Mouse (Mus musculus): ENCODE measurements around the gene Cep57. TPM values are rescaled to one million over a fixed set of nuclear protein-coding genes. Genes with fewer than 3 reads are reported as not detected.

The Cep57 gene
- total and polyA plus RNA-seq, 3 experiments: 98.7 to 142 (median 119) TPM

- Histone ChIP-seq H3K27me3 (ENCODE audit: control insufficient read depth in 1 of 2, insufficient read depth in 2 of 2, low read length in 2 of 2) (peaks cover 3 to 9% of the 10 kb centered on the region in 2 experiments; a peak in 3 of 4 replicates), H3K4me3 (ENCODE audit: control insufficient read depth in 1 of 2, insufficient read depth in 1 of 2, low read depth in 2 of 2, low read length in 2 of 2) (no peak overlapping the region), H3K9ac (ENCODE audit: control insufficient read depth, low read depth, low read length, poor library complexity, severe bottlenecking) (no peak overlapping the region), H3K9me3 (replicated peaks; ENCODE audit: insufficient read depth, low read length) (no peaks in the 10 kb centered on the region), H3K27ac (ENCODE audit: control insufficient read depth, low read depth, low read length) (no peak overlapping the region), H3K4me1 (ENCODE audit: control insufficient read depth in 1 of 2, insufficient read depth in 2 of 2, low read length in 2 of 2) (no peaks in the 10 kb centered on the region), H3K36me3 (ENCODE audit: control insufficient read depth in 1 of 2, insufficient read depth in 2 of 2, low read length in 2 of 2) (no peaks in the 10 kb centered on the region), H3K79me2 (ENCODE audit: control insufficient read depth, insufficient read depth, low read length, poor library complexity) (no peaks in the 10 kb centered on the region)
- TF ChIP-seq MYC (IDR thresholded peaks at IDR 0.05; ENCODE audit: low read depth, low read length) (no peak), POLR2AphosphoS2 (IDR thresholded peaks at IDR 0.05; ENCODE audit: low read length) (no peak)
- DNase-seq (ENCODE audit: low read depth, low spot score): no peak
Observed at GRCm38 (mm10) chr9:13856777-13857176, 29.9 kb upstream of the Cep57 start.

GRCm38 (mm10) chr9:13856247-13856646 is 29.3 kb upstream of the Cep57 start:
- Histone ChIP-seq H3K4me3 (ENCODE audit: control insufficient read depth in 1 of 2, insufficient read depth in 1 of 2, low read depth in 2 of 2, low read length in 2 of 2) (no peak overlapping the region), H3K27me3 (ENCODE audit: control insufficient read depth in 1 of 2, insufficient read depth in 2 of 2, low read length in 2 of 2) (peaks cover 3 to 5% of the 10 kb centered on the region in 2 experiments; a peak in 3 of 4 replicates), H3K27ac (ENCODE audit: control insufficient read depth, low read depth, low read length) (no peak overlapping the region), H3K9ac (ENCODE audit: control insufficient read depth, low read depth, low read length, poor library complexity, severe bottlenecking) (no peak overlapping the region), H3K9me3 (replicated peaks; ENCODE audit: insufficient read depth, low read length) (no peaks in the 10 kb centered on the region), H3K79me2 (ENCODE audit: control insufficient read depth, insufficient read depth, low read length, poor library complexity) (no peaks in the 10 kb centered on the region), H3K36me3 (ENCODE audit: control insufficient read depth in 1 of 2, insufficient read depth in 2 of 2, low read length in 2 of 2) (no peaks in the 10 kb centered on the region), H3K4me1 (ENCODE audit: control insufficient read depth in 1 of 2, insufficient read depth in 2 of 2, low read length in 2 of 2) (no peaks in the 10 kb centered on the region)
- DNase-seq (ENCODE audit: low read depth, low spot score): no peak
- TF ChIP-seq RCOR1 (IDR thresholded peaks at IDR 0.05; ENCODE audit: low read depth, low read length): no peak
- TF ChIP-seq ETS1 (IDR thresholded peaks at IDR 0.05; ENCODE audit: low read depth, low read length): no peak
- TF ChIP-seq MAFK (IDR thresholded peaks at IDR 0.05; ENCODE audit: borderline replicate concordance, low read depth, low read length): no peak
- TF ChIP-seq MXI1 (IDR thresholded peaks at IDR 0.05; ENCODE audit: low read depth, low read length): no peak
- TF ChIP-seq JUND (IDR thresholded peaks at IDR 0.05; ENCODE audit: low read depth, low read length): no peak
- TF ChIP-seq MYC (IDR thresholded peaks at IDR 0.05; ENCODE audit: low read depth, low read length): no peak
- no peak for TF ChIP-seq CHD1 (IDR thresholded peaks at IDR 0.05; ENCODE audit: low read depth, low read length)
- TF ChIP-seq ZMIZ1 (IDR thresholded peaks at IDR 0.05; ENCODE audit: low read depth, low read length): no peak
- TF ChIP-seq CHD2 (IDR thresholded peaks at IDR 0.05; ENCODE audit: low read length): no peak
- TF ChIP-seq ZC3H11A (IDR thresholded peaks at IDR 0.05; ENCODE audit: low read depth, low read length): no peak
- TF ChIP-seq ZNF384 (IDR thresholded peaks at IDR 0.05; ENCODE audit: low read depth, low read length): no peak
- TF ChIP-seq USF2 (IDR thresholded peaks at IDR 0.05; ENCODE audit: borderline replicate concordance in 1 of 2, insufficient read depth in 1 of 2, low read depth in 1 of 2, low read length in 2 of 2): no peak
- no peak for TF ChIP-seq NRF1 (IDR thresholded peaks at IDR 0.05; ENCODE audit: insufficient read depth, low read depth, low read length, poor library complexity, severe bottlenecking)

GRCm38 (mm10) chr9:13853876-13854275 is 27.0 kb upstream of the Cep57 start:
- no peak overlapping the region for H3K9ac ChIP-seq (ENCODE audit: control insufficient read depth, low read depth, low read length, poor library complexity, severe bottlenecking)
- H3K36me3 ChIP-seq (ENCODE audit: control insufficient read depth in 1 of 2, insufficient read depth in 2 of 2, low read length in 2 of 2): peaks cover 0 to 3% of the 10 kb centered on the region in 2 experiments; a peak in 2 of 4 replicates
- no peak overlapping the region for H3K4me3 ChIP-seq (ENCODE audit: control insufficient read depth in 1 of 2, insufficient read depth in 1 of 2, low read depth in 2 of 2, low read length in 2 of 2)
- no peaks in the 10 kb centered on the region; a peak in 1 of 4 replicates for H3K27me3 ChIP-seq (ENCODE audit: control insufficient read depth in 1 of 2, insufficient read depth in 2 of 2, low read length in 2 of 2)
- no peak overlapping the region for H3K27ac ChIP-seq (ENCODE audit: control insufficient read depth, low read depth, low read length)
- no peak for DNase-seq (ENCODE audit: low read depth, low spot score)
- H3K9me3 ChIP-seq (replicated peaks; ENCODE audit: insufficient read depth, low read length): no peaks in the 10 kb centered on the region
- no peaks in the 10 kb centered on the region for H3K4me1 ChIP-seq (ENCODE audit: control insufficient read depth in 1 of 2, insufficient read depth in 2 of 2, low read length in 2 of 2)
- H3K79me2 ChIP-seq (ENCODE audit: control insufficient read depth, insufficient read depth, low read length, poor library complexity): no peaks in the 10 kb centered on the region
- TF ChIP-seq NELFE (IDR thresholded peaks at IDR 0.05; ENCODE audit: low read depth, low read length): no peak
